Mouse (Mus musculus) CH12.LX (cell line): ENCODE results near the gene Ascc1. TPM values are rescaled to one million over a fixed set of nuclear protein-coding genes. Genes with fewer than 3 reads are reported as not detected.

Experiments used
- DNase-seq: peaks from one replicate; pipeline ENCODE4 v3.0.0-alpha.2; 2013; ENCODE audit errors: extremely low read depth
- H3K27ac ChIP-seq: 2 replicates; pipeline ENCODE4 v1.5.1; 2012; ENCODE audit warnings: low read depth, mild to moderate bottlenecking, control low read depth, moderate library complexity; ENCODE audit not compliant: insufficient read depth
- H3K27me3 ChIP-seq: replicated peaks from 2 replicates; pipeline ENCODE3; 2012; ENCODE audit warnings: inconsistent platforms
- H3K36me3 ChIP-seq, 2 experiments: replicated peaks in 1 of 2; 2 replicates each; pipeline versions ENCODE3 to v1.6.1; 2012; ENCODE audit warnings: inconsistent platforms in 1 of 2, low read length in 1 of 2, mild to moderate bottlenecking in 1 of 2, mixed read lengths in 1 of 2, moderate library complexity in 1 of 2; ENCODE audit not compliant: control insufficient read depth in 1 of 2, insufficient read depth in 1 of 2
- H3K4me1 ChIP-seq, 2 experiments: 2 replicates each; pipeline ENCODE4 v1.6.1; 2012; ENCODE audit warnings: inconsistent platforms in 1 of 2, moderate library complexity in 1 of 2; ENCODE audit not compliant: insufficient read depth in 2 of 2, control insufficient read depth in 1 of 2
- H3K4me2 ChIP-seq: 2 replicates; pipeline ENCODE4 v1.6.1; 2012; ENCODE audit warnings: low read depth, mild to moderate bottlenecking, control low read depth; ENCODE audit not compliant: poor library complexity, insufficient read depth, severe bottlenecking
- H3K4me3 ChIP-seq, 3 experiments: fragments of 150-350 bp in 1 of 3; sonication (generic) in 1 of 3; replicated peaks in 1 of 3; 2 replicates each; pipeline versions ENCODE3 to v1.5.1; 2011 to 2012; ENCODE audit warnings: low read depth in 2 of 3, low read length in 2 of 3, mild to moderate bottlenecking in 2 of 3, moderate library complexity in 2 of 3, control low read depth in 1 of 3, improper control_type of control experiment in 1 of 3, inconsistent platforms in 1 of 3, mixed read lengths in 1 of 3; ENCODE audit not compliant: poor library complexity in 1 of 3
- H3K79me2 ChIP-seq: replicated peaks from 2 replicates; pipeline ENCODE4 v1.6.1; 2012; ENCODE audit warnings: mild to moderate bottlenecking, moderate library complexity; ENCODE audit not compliant: control insufficient read depth, poor library complexity, insufficient read depth, severe bottlenecking; ENCODE audit errors: extremely low read depth
- H3K9ac ChIP-seq: 2 replicates; pipeline ENCODE4 v1.6.1; 2012; ENCODE audit warnings: low read depth, mild to moderate bottlenecking, control low read depth, moderate library complexity; ENCODE audit not compliant: insufficient read depth
- H3K9me3 ChIP-seq: replicated peaks from 2 replicates; pipeline ENCODE3; 2012; ENCODE audit warnings: low read length, inconsistent platforms, mixed read lengths
- CTCF ChIP-seq, 2 experiments: IDR thresholded peaks in 1 of 2; conservative IDR thresholded peaks in 1 of 2; 2 replicates each; pipeline ENCODE4 v1.5.1; 2011 to 2012; ENCODE audit warnings: low read depth in 2 of 2, low read length in 2 of 2, improper control_type of control experiment in 1 of 2, inconsistent platforms in 1 of 2, mild to moderate bottlenecking in 1 of 2, moderate library complexity in 1 of 2
- ELF1 ChIP-seq: IDR thresholded peaks from 2 replicates; pipeline ENCODE4 v1.6.1; 2014; ENCODE audit warnings: low read depth, mild to moderate bottlenecking, inconsistent platforms, low read length, improper control_type of control experiment
- ETS1 ChIP-seq: conservative IDR thresholded peaks from 2 replicates; pipeline ENCODE4 v1.6.1; 2012; ENCODE audit warnings: low read depth, mild to moderate bottlenecking, inconsistent platforms, low read length, improper control_type of control experiment, moderate library complexity
- HCFC1 ChIP-seq: IDR thresholded peaks from 2 replicates; pipeline ENCODE4 v1.6.1; 2012; ENCODE audit warnings: low read depth, mild to moderate bottlenecking, inconsistent platforms, low read length, improper control_type of control experiment
- JUND ChIP-seq: conservative IDR thresholded peaks from 2 replicates; pipeline ENCODE4 v1.6.1; 2011; ENCODE audit warnings: low read depth, low read length, improper control_type of control experiment
- KAT2A ChIP-seq: IDR thresholded peaks from 2 replicates; pipeline ENCODE4 v1.6.1; 2012; ENCODE audit warnings: low read length, improper control_type of control experiment, inconsistent platforms; ENCODE audit not compliant: insufficient replicate concordance
- MYC ChIP-seq: IDR thresholded peaks from 2 replicates; pipeline ENCODE4 v1.6.1; 2011; ENCODE audit warnings: low read depth, mild to moderate bottlenecking, improper control_type of control experiment, low read length
- RCOR1 ChIP-seq: conservative IDR thresholded peaks from 2 replicates; pipeline ENCODE4 v1.6.1; 2012; ENCODE audit warnings: low read depth, mild to moderate bottlenecking, inconsistent platforms, low read length, improper control_type of control experiment
- SIN3A ChIP-seq: IDR thresholded peaks from 2 replicates; pipeline ENCODE4 v1.6.1; 2012; ENCODE audit warnings: low read length, improper control_type of control experiment, inconsistent platforms
- TBP ChIP-seq: conservative IDR thresholded peaks from 2 replicates; pipeline ENCODE4 v1.6.1; 2011; ENCODE audit warnings: low read depth, low read length, improper control_type of control experiment
- USF2 ChIP-seq: conservative IDR thresholded peaks from 2 replicates; pipeline ENCODE4 v1.6.1; 2011; ENCODE audit warnings: low read depth, low read length, improper control_type of control experiment
- dilution Hi-C: fragments of 300-500 bp; cut with MboI; formaldehyde crosslinking; loops from 2 replicates; pipeline ENCODE4 v1.14.3; 2020; ENCODE audit warnings: low sequenced_read_pairs; ENCODE audit not compliant: extremely low pct_unique_long_range_greater_than_20kb, extremely low pct_ligation_motif_present
- in situ Hi-C: fragments of 300-500 bp; cut with MboI; formaldehyde crosslinking; loops from 3 replicates; pipeline ENCODE4 v1.14.3; 2019; ENCODE audit warnings: low sequenced_read_pairs, low pct_ligation_motif_present, low pct_unique_long_range_greater_than_20kb, mixed read lengths
- polyA plus RNA-seq: library from polyadenylated mRNA; unstranded; fragments of >175 nt; gene quantifications from 2 replicates; pipeline ENCODE4 v1.2.1, GENCODE M21; 2012; ENCODE audit warnings: low read depth; ENCODE audit not compliant: insufficient read length
- total RNA-seq, 2 experiments: library from RNA; depleted of rRNA; stranded (reverse); fragments of 300-350 nt in 1 of 2; fragments of >200 nt in 1 of 2; gene quantifications; 2 replicates each; pipeline ENCODE4 v1.2.3; 2012 to 2014

Ascc1 gene
- total and polyA plus RNA-seq, 3 experiments = 20.1 to 25.5 (median 25.4) TPM

GRCm38 (mm10) chr10:59971813-59972212, 30.8 kb upstream of the Ascc1 start:
- peaks cover 3% of the 10 kb centered on the region for H3K9me3 ChIP-seq
- H3K36me3 ChIP-seq = no peaks in the 10 kb centered on the region
- no peaks in the 10 kb centered on the region for H3K79me2 ChIP-seq
- H3K4me1 ChIP-seq = peaks cover 19 to 41% of the 10 kb centered on the region in 2 experiments
- no peak for TF ChIP-seq RCOR1
- TF ChIP-seq ELF1 = no peak
- no peak for TF ChIP-seq MYC
- TF ChIP-seq HCFC1 = no peak
- no peak for TF ChIP-seq USF2
- TF ChIP-seq, all 38 proteins: peak for 0
- no peak for DNase-seq
- dilution Hi-C loops (no loop called here), in situ Hi-C loops (no loop called here)
- H3K27me3 ChIP-seq = no peaks in the 10 kb centered on the region
- H3K9ac ChIP-seq = no peak overlapping the region
- H3K4me2 ChIP-seq = no peak overlapping the region
- H3K27ac ChIP-seq = no peak overlapping the region
- no peak overlapping the region for H3K4me3 ChIP-seq

- Histone ChIP-seq H3K4me2 (no peak overlapping the region), H3K79me2 (no peaks in the 10 kb centered on the region), H3K9ac (no peak overlapping the region), H3K27me3 (no peaks in the 10 kb centered on the region), H3K9me3 (no peaks in the 10 kb centered on the region), H3K36me3 (no peaks in the 10 kb centered on the region), H3K4me3 (no peak overlapping the region), H3K4me1 (peaks cover 19 to 47% of the 10 kb centered on the region in 2 experiments), H3K27ac (no peak overlapping the region)
- TF ChIP-seq ELF1 (no peak), JUND (no peak)
- in situ Hi-C loops (no loop called here), dilution Hi-C loops (no loop called here)
- no peak for DNase-seq
Measured at GRCm38 (mm10) chr10:59972534-59972933, 30.1 kb upstream of the Ascc1 start.

GRCm38 (mm10) chr10:59972999-59973398, 29.6 kb upstream of the Ascc1 start:
- Histone ChIP-seq H3K79me2 (no peaks in the 10 kb centered on the region), H3K4me3 (no peak overlapping the region), H3K4me1 (peaks cover 19 to 51% of the 10 kb centered on the region in 2 experiments), H3K36me3 (no peaks in the 10 kb centered on the region), H3K9me3 (no peaks in the 10 kb centered on the region), H3K4me2 (no peak overlapping the region), H3K27ac (no peak overlapping the region), H3K27me3 (no peaks in the 10 kb centered on the region), H3K9ac (no peak overlapping the region)
- no peak for TF ChIP-seq SIN3A
- no peak for TF ChIP-seq TBP
- TF ChIP-seq KAT2A = no peak
- no peak for TF ChIP-seq CTCF (conservative IDR thresholded peaks at IDR 0.05 in 1 of 2, IDR thresholded peaks at IDR 0.05 in 1 of 2; ENCODE audit: low read depth in 2 of 2, low read length in 2 of 2)
- no peak for TF ChIP-seq ETS1
- dilution Hi-C loops (no loop called here), in situ Hi-C loops (no loop called here)
- no peak for DNase-seq
